Mouse (Mus musculus) small intestine, adult 2 months (tissue): ENCODE results near the gene Nkx1-2.

Experiments used
- CTCF ChIP-seq: fragments of 200-500 bp; IDR thresholded peaks from 2 replicates; pipeline ENCODE4 v1.5.1; 2012; ENCODE audit warnings: low read depth, mild to moderate bottlenecking, control low read depth, inconsistent platforms, low read length, moderate library complexity, mixed read lengths; ENCODE audit not compliant: insufficient replicate concordance, insufficient read length; ENCODE audit errors: extremely low read depth
- POLR2A ChIP-seq: fragments of 200-500 bp; IDR thresholded peaks from 2 replicates; pipeline ENCODE4 v1.6.1; 2012; ENCODE audit warnings: low read depth, mild to moderate bottlenecking, control low read depth, inconsistent platforms, low read length, moderate library complexity

GRCm38 (mm10) chr7:132644605-132645279 lies 45.3 kb upstream of the Nkx1-2 start:
- no peak for TF ChIP-seq CTCF
- TF ChIP-seq POLR2A = no peak
